Mouse (Mus musculus) liver, embryonic 13.5 days (tissue): ENCODE measurements around the gene Acp7. TPM values are rescaled to one million over a fixed set of nuclear protein-coding genes. Genes with fewer than 3 reads are reported as not detected.

Experiments used
- ATAC-seq: fragments of 200-750 bp; cut with Nextera tagmentation; 2 replicates; pipeline ENCODE4 v1.8.0; 2017; ENCODE audit warnings: low read depth, mild to moderate bottlenecking, moderate number of reproducible peaks, moderate library complexity
- DNase-seq: peaks from one replicate; pipeline ENCODE4 v3.0.0; 2022
- H3K27ac ChIP-seq: fragments of 300-500 bp; sonication (generic); 2 replicates; pipeline ENCODE4 v1.5.1; 2015; ENCODE audit warnings: moderate library complexity, mild to moderate bottlenecking, inconsistent platforms
- H3K27me3 ChIP-seq: fragments of 300-500 bp; sonication (generic); 2 replicates; pipeline ENCODE4 v1.6.1; 2015; ENCODE audit warnings: mild to moderate bottlenecking, inconsistent platforms
- H3K36me3 ChIP-seq: fragments of 300-500 bp; sonication (generic); 2 replicates; pipeline ENCODE4 v1.6.1; 2015; ENCODE audit warnings: mild to moderate bottlenecking, inconsistent platforms
- H3K4me1 ChIP-seq: fragments of 300-500 bp; sonication (generic); replicated peaks from 2 replicates; pipeline ENCODE4 v1.6.1; 2015; ENCODE audit warnings: inconsistent platforms
- H3K4me2 ChIP-seq: fragments of 300-500 bp; sonication (generic); 2 replicates; pipeline ENCODE4 v1.6.1; 2015; ENCODE audit warnings: inconsistent platforms, mild to moderate bottlenecking, moderate library complexity
- H3K4me3 ChIP-seq: fragments of 300-500 bp; sonication (generic); replicated peaks from 2 replicates; pipeline ENCODE4 v1.5.1; 2015; ENCODE audit warnings: mild to moderate bottlenecking, inconsistent platforms
- H3K9ac ChIP-seq: fragments of 300-500 bp; sonication (generic); 2 replicates; pipeline ENCODE4 v1.6.1; 2015; ENCODE audit warnings: mild to moderate bottlenecking, inconsistent platforms
- H3K9me3 ChIP-seq: fragments of 300-500 bp; sonication (generic); replicated peaks from 2 replicates; pipeline ENCODE4 v1.6.1; 2016; ENCODE audit warnings: inconsistent platforms
- WGBS: fragments of 180-500 bp; shearing (Covaris S2); methylation state at CpG from one replicate; pipeline ENCODE4 v1.1.7; 2015; ENCODE audit not compliant: insufficient replicate concordance; 5-methylcytosine and 5-hydroxymethylcytosine counted together
- microRNA-seq: library from miRNA; unstranded; fragments of <30 nt; microRNA quantifications from one replicate; pipeline ENCODE4, GENCODE M21; 2016
- polyA plus RNA-seq: library from polyadenylated mRNA; unstranded; fragments of >200 nt; fragmentation: Nextera tagmentation; extraction: Ambion mirVana; gene quantifications from 2 replicates; pipeline ENCODE4 v1.2.1, GENCODE M21; 2015

Gene Acp7
- polyA plus RNA-seq, 1 experiment from 2014 or later: not detected

DNA sequence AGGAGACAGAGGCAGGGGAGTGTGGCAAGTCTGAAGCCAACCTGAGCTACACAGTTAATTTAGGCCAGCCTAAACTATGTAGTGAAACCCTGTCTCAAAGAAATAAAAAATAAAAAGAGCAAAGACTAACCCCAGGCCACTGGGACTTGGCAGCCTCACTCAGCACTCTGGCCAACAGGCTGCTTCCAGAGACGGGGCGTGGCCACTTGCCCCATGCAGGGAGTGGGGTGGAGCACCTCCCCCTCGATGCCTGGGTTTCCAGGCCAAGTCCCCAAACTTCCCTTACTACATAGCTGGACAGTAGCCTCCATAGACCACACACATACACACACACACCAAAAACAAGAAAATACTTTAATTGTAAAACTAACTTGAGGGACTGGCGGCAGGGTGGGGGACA, 72.6 kb downstream of the Acp7 start:
- DNase-seq: no peak

DNA sequence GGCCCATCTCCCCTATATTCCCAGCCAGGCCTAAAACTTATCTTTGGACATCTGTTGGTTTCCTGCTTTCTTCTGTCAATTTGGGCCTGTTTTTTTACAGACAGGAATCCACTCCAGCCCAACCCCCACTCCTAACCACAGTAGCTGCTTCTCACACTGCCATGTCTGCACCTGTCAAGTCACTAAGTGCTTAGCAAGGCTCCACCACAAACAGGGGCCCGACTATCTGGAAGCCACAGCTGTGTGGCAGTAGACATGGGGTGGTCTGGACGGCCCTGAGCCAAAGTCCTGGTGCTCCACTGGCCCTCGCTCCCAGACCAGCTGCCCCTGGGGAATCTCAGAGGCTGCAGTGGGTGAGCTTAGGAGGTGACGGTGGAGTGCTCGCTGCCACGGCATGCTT, 73.4 kb downstream of the Acp7 start:
- H3K9me3 ChIP-seq: no peaks in the 10 kb centered on the region
- peaks cover 42% of the 10 kb centered on the region for H3K36me3 ChIP-seq
- H3K4me1 ChIP-seq: peaks cover 23% of the 10 kb centered on the region
- H3K27me3 ChIP-seq: no peaks in the 10 kb centered on the region
- 24% methylated on average over 6 of the region's 6 CpGs for WGBS
- no peak overlapping the region for H3K4me2 ChIP-seq
- ATAC-seq: 0 out of 2 replicates have a peak, but pooled peaks have one; percentile 22
- H3K27ac ChIP-seq: no peak overlapping the region
- H3K4me3 ChIP-seq: no peak overlapping the region
- no peak for DNase-seq
- H3K9ac ChIP-seq: peak overlapping the region; percentile 17; the same call in 1 of the 2 replicates

More for the DNA sequence above, 72.6 kb downstream of the Acp7 start:
- Histone ChIP-seq H3K9ac (no peak overlapping the region), H3K27me3 (no peaks in the 10 kb centered on the region), H3K4me3 (no peak overlapping the region), H3K9me3 (no peaks in the 10 kb centered on the region), H3K27ac (no peak overlapping the region), H3K36me3 (peaks cover 50% of the 10 kb centered on the region), H3K4me1 (peaks cover 23% of the 10 kb centered on the region), H3K4me2 (no peak overlapping the region)
- 37% methylated on average over 4 of the region's 4 CpGs for WGBS
- no peak for ATAC-seq

Small RNAs within 50 kb of the gene (microRNA-seq; reads per million reads assigned to microRNA genes)
- not detected for gene Mir7049

Other genes starting within 250 kb of the Acp7 start
- 28.1 and 31.8 TPM in 2 replicates for gene Med29, start 238.6 kb downstream of the Acp7 start, polyA plus RNA-seq
- gene Paf1, start 238.4 kb downstream of the Acp7 start, polyA plus RNA-seq: 30.7 and 33.4 TPM in 2 replicates
- gene Gmfg, start 193.9 kb downstream of the Acp7 start, polyA plus RNA-seq: 32.1 and 32.9 TPM in 2 replicates
- 0.15 and 0.36 TPM in 2 replicates for gene Lrfn1, start 179.4 kb downstream of the Acp7 start, polyA plus RNA-seq
- gene Ifnl2, start 120.9 kb downstream of the Acp7 start, polyA plus RNA-seq: not detected in 2 replicates
- gene Ifnl3, start 108.5 kb downstream of the Acp7 start, polyA plus RNA-seq: not detected in 2 replicates
- gene Sycn, start 90.4 kb downstream of the Acp7 start, polyA plus RNA-seq: not detected in 2 replicates
- gene Nccrp1, start 84.1 kb downstream of the Acp7 start, polyA plus RNA-seq: not detected in 2 replicates
- gene Samd4b, start 33.2 kb downstream of the Acp7 start, polyA plus RNA-seq: 4.1 and 5.8 TPM in 2 replicates
- 16.2 and 18.5 TPM in 2 replicates for gene Pak4, start 33.1 kb downstream of the Acp7 start, polyA plus RNA-seq
- gene Fbxo27, start 61.5 kb upstream of the Acp7 start, polyA plus RNA-seq: 0.29 and 0.32 TPM in 2 replicates
- gene Fbxo17, start 85.5 kb upstream of the Acp7 start, polyA plus RNA-seq: 1.4 and 1.8 TPM in 2 replicates
- gene Mrps12, start 110.5 kb upstream of the Acp7 start, polyA plus RNA-seq: 106 and 112 TPM in 2 replicates
- gene Sars2, start 110.7 kb upstream of the Acp7 start, polyA plus RNA-seq: 16.3 and 17.0 TPM in 2 replicates
- gene Ccer2, start 124.8 kb upstream of the Acp7 start, polyA plus RNA-seq: not detected in 2 replicates
- gene Sirt2, start 135.4 kb upstream of the Acp7 start, polyA plus RNA-seq: 25.1 and 28.4 TPM in 2 replicates
- 37.0 and 37.1 TPM in 2 replicates for gene Nfkbib, start 136.2 kb upstream of the Acp7 start, polyA plus RNA-seq
- 10.8 and 12.0 TPM in 2 replicates for gene Rinl, start 157.6 kb upstream of the Acp7 start, polyA plus RNA-seq
- 130 and 154 TPM in 2 replicates for gene Hnrnpl, start 177.2 kb upstream of the Acp7 start, polyA plus RNA-seq
- gene Ech1, start 193.9 kb upstream of the Acp7 start, polyA plus RNA-seq: 74.5 and 77.7 TPM in 2 replicates
- 1.6 and 3.1 TPM in 2 replicates for gene Lgals4, start 202.5 kb upstream of the Acp7 start, polyA plus RNA-seq
- 0.44 TPM in 1 of 2 replicates, not detected in the other for gene Lgals7, start 232.5 kb upstream of the Acp7 start, polyA plus RNA-seq